Mouse (Mus musculus): Measurements from ENCODE around the gene Ccdc151. TPM values are rescaled to one million over a fixed set of nuclear protein-coding genes. Genes with fewer than 3 reads are reported as not detected.
A peak's percentile ranks its signal among the peaks of the same experiment; 100 is the strongest.

Gene Ccdc151
- polyA plus RNA-seq (2016; fragmentation: Nextera tagmentation; extraction: Ambion mirVana): 5.0 and 5.3 TPM in 2 replicates

GRCm38 (mm10) chr9:22002194-22003162 lies at the start of gene Ccdc151, which contains the start of gene Prkcsh:
TSS of gene Ccdc151 (minus strand) at chr9:22002634.
TSS of gene Prkcsh (plus strand) at chr9:22002806.
- peak within 1 kb of the TSS; percentile 78 for H3K27ac ChIP-seq
- H3K4me3 ChIP-seq (replicated peaks): peak within 1 kb of the TSS; percentile 66
- H3K4me2 ChIP-seq: peak within 1 kb of the TSS; percentile 85
- ATAC-seq (ENCODE audit: low FRiP score): peak; percentile 99
- WGBS: 5% methylated on average over 57 of the region's 57 CpGs
- peak within 1 kb of the TSS; percentile 80 for H3K9ac ChIP-seq
- H3K9me3 ChIP-seq: no peaks in the 10 kb centered on the region
- peaks cover 29% of the 10 kb centered on the region for H3K4me1 ChIP-seq
- H3K36me3 ChIP-seq (replicated peaks): peaks cover 38% of the 10 kb centered on the region
- H3K27me3 ChIP-seq: no peaks in the 10 kb centered on the region

GRCm38 (mm10) chr9:22051958-22052254 lies 49.5 kb upstream of the Ccdc151 start, which contains the start of gene Elavl3:
TSS of gene Elavl3 (minus strand) at chr9:22052023.
- Histone ChIP-seq H3K4me3 (replicated peaks) (peak within 1 kb of the TSS; percentile 88), H3K36me3 (replicated peaks) (peaks cover 10% of the 10 kb centered on the region), H3K27me3 (peaks cover 32% of the 10 kb centered on the region), H3K9me3 (no peaks in the 10 kb centered on the region), H3K27ac (peak within 1 kb of the TSS; percentile 92), H3K4me1 (peaks cover 51% of the 10 kb centered on the region), H3K4me2 (peak within 1 kb of the TSS; percentile 63), H3K9ac (peak within 1 kb of the TSS; percentile 94)
- peak; percentile 87 for ATAC-seq (ENCODE audit: low FRiP score)
- WGBS: 1% methylated on average over 27 of the region's 28 CpGs

DNA sequence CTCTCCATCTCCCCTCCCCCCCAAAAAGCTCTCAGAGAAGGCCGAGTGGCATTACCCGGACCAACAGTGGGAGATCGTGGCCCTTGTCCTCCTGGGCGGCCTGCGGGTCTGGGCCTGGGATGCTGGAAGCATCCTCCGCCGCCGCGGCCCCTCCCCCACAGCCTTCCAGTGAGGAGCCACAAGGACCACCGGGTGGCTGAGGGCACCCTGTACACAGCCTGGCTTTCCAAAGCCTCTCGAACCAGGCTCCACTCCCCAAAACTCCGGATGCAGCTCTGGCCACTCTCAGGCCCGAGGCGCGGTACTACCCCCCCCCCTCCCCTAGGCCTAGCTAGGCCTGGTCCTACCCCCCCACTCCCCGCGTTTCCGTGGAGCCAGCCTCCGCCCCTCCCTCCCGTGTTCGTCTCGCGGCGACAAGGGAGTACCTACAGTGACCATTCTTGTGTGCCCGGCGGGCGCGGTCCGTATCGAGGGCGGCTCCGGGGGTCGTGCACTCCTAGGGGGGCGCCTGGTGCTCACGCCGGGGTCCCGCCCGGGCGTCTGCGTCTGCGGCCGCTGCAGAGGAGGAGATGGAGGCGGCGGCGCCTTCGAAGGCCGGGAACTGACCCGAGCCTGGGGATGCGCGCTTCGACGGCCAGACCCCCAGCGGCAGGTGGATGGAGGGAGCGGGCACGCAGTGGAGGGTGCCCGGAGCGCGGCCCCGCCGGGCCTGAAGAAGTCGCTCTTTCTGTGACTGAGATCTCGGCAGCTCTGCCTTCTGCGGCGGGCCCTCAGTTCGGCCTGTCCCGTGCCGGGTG lies 48.9 kb upstream of the Ccdc151 start:
- Histone ChIP-seq H3K36me3 (replicated peaks) (0 out of 2 replicates have a peak, but pooled peaks cover 6% of the 10 kb centered on the region), H3K4me1 (peaks cover 51% of the 10 kb centered on the region), H3K27me3 (peaks cover 32% of the 10 kb centered on the region), H3K9me3 (no peaks in the 10 kb centered on the region), H3K27ac (peak overlapping the region; percentile 92), H3K9ac (peak overlapping the region; percentile 94), H3K4me2 (peak overlapping the region; percentile 63), H3K4me3 (replicated peaks) (peak overlapping the region; percentile 88)
- under 1% methylated on average over 42 of the region's 67 CpGs for WGBS
- ATAC-seq (ENCODE audit: low FRiP score): peak; percentile 34

DNA sequence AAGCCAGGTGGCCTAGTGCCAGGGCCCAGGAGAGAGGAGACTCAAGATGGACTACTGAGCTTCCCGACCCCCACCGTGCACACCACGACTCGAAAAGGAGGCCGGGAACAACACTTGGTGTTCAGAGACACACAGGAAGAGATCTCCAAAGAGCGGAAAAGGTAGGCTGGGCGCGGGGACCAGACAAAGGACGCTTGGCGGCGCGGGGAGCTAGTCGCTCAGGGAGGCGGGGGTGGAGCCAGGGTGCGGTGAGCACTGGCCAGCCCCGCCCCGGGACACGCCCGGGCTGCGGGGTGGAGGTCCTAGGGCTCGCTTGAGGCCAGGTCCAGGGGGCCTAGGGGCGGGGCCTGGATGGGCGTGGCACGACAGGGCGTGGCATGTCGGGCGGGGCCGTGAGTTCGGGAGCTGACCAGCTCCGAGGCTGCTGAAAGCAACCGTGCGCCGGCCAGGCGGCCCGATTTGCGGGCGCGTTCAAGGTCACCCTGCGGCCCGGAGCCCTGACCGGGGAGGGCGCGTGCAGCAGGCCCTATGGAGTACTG lies 48.0 kb upstream of the Ccdc151 start:
- H3K36me3 ChIP-seq (replicated peaks): 0 out of 2 replicates have a peak, but pooled peaks cover 5% of the 10 kb centered on the region
- peak; percentile 74 for ATAC-seq (ENCODE audit: low FRiP score)
- peak overlapping the region; percentile 92 for H3K27ac ChIP-seq
- H3K27me3 ChIP-seq: peaks cover 26% of the 10 kb centered on the region
- H3K9ac ChIP-seq: peak overlapping the region; percentile 94
- no peaks in the 10 kb centered on the region for H3K9me3 ChIP-seq
- H3K4me3 ChIP-seq (replicated peaks): peak overlapping the region; percentile 88
- under 1% methylated on average over 43 of the region's 43 CpGs for WGBS
- H3K4me1 ChIP-seq: peaks cover 51% of the 10 kb centered on the region
- peak overlapping the region; percentile 63 for H3K4me2 ChIP-seq

- WGBS: 31% methylated on average over 4 of the region's 4 CpGs
- H3K9ac ChIP-seq: peak overlapping the region; percentile 94
- peaks cover 54% of the 10 kb centered on the region for H3K4me1 ChIP-seq
- H3K4me2 ChIP-seq: peak overlapping the region; percentile 63
- H3K9me3 ChIP-seq: no peaks in the 10 kb centered on the region
- no peak for ATAC-seq (ENCODE audit: low FRiP score)
- peaks cover 22% of the 10 kb centered on the region for H3K27me3 ChIP-seq
- H3K4me3 ChIP-seq (replicated peaks): peak overlapping the region; percentile 88
- peak overlapping the region; percentile 92 for H3K27ac ChIP-seq
- H3K36me3 ChIP-seq (replicated peaks): 0 out of 2 replicates have a peak, but pooled peaks cover 5% of the 10 kb centered on the region
Measured at GRCm38 (mm10) chr9:22049721-22050270, 47.4 kb upstream of the Ccdc151 start.

- peak overlapping the region; percentile 63 for H3K4me2 ChIP-seq
- peak overlapping the region; percentile 92 for H3K27ac ChIP-seq
- H3K4me1 ChIP-seq: peaks cover 51% of the 10 kb centered on the region
- H3K9me3 ChIP-seq: no peaks in the 10 kb centered on the region
- H3K36me3 ChIP-seq (replicated peaks): 0 out of 2 replicates have a peak, but pooled peaks cover 5% of the 10 kb centered on the region
- WGBS: 50% methylated on average over 11 of the region's 11 CpGs
- H3K9ac ChIP-seq: peak overlapping the region; percentile 94
- peak overlapping the region; percentile 88 for H3K4me3 ChIP-seq (replicated peaks)
- ATAC-seq (ENCODE audit: low FRiP score): no peak
- peaks cover 17% of the 10 kb centered on the region for H3K27me3 ChIP-seq
Measured at GRCm38 (mm10) chr9:22049315-22049714, 46.9 kb upstream of the Ccdc151 start.

- Histone ChIP-seq H3K4me3 (replicated peaks) (no peak overlapping the region), H3K9me3 (no peaks in the 10 kb centered on the region), H3K4me1 (peaks cover 50% of the 10 kb centered on the region), H3K36me3 (replicated peaks) (0 out of 2 replicates have a peak, but pooled peaks cover 5% of the 10 kb centered on the region), H3K27ac (no peak overlapping the region), H3K9ac (no peak overlapping the region), H3K27me3 (peaks cover 6% of the 10 kb centered on the region), H3K4me2 (0 out of 2 replicates have a peak overlapping the region, but pooled peaks have one; percentile 1)
- WGBS: 63% methylated on average over 9 of the region's 9 CpGs
- no peak for ATAC-seq (ENCODE audit: low FRiP score)
Measured at GRCm38 (mm10) chr9:22047329-22047728, 44.9 kb upstream of the Ccdc151 start.

GRCm38 (mm10) chr9:22041832-22042231 lies 39.4 kb upstream of the Ccdc151 start:
- no peak overlapping the region for H3K9ac ChIP-seq
- H3K4me2 ChIP-seq: no peak overlapping the region
- H3K4me3 ChIP-seq (replicated peaks): no peak overlapping the region
- ATAC-seq (ENCODE audit: low FRiP score): no peak
- peaks cover 6% of the 10 kb centered on the region; the same call in 1 of the 2 replicates for H3K4me1 ChIP-seq
- peaks cover 6% of the 10 kb centered on the region; the same call in 1 of the 2 replicates for H3K36me3 ChIP-seq (replicated peaks)
- H3K27ac ChIP-seq: no peak overlapping the region
- H3K9me3 ChIP-seq: no peaks in the 10 kb centered on the region
- H3K27me3 ChIP-seq: no peaks in the 10 kb centered on the region
- WGBS: 80% methylated on average over 2 of the region's 2 CpGs

- no peaks in the 10 kb centered on the region for H3K27me3 ChIP-seq
- peaks cover 23% of the 10 kb centered on the region for H3K4me1 ChIP-seq
- WGBS: 89% methylated on average over 10 of the region's 10 CpGs
- H3K4me3 ChIP-seq (replicated peaks): no peak overlapping the region
- H3K9me3 ChIP-seq: no peaks in the 10 kb centered on the region
- H3K9ac ChIP-seq: no peak overlapping the region
- no peak for ATAC-seq (ENCODE audit: low FRiP score)
- peaks cover 42% of the 10 kb centered on the region for H3K36me3 ChIP-seq (replicated peaks)
- no peak overlapping the region for H3K27ac ChIP-seq
- H3K4me2 ChIP-seq: no peak overlapping the region
Measured at GRCm38 (mm10) chr9:22037826-22038225, 35.4 kb upstream of the Ccdc151 start.

DNA sequence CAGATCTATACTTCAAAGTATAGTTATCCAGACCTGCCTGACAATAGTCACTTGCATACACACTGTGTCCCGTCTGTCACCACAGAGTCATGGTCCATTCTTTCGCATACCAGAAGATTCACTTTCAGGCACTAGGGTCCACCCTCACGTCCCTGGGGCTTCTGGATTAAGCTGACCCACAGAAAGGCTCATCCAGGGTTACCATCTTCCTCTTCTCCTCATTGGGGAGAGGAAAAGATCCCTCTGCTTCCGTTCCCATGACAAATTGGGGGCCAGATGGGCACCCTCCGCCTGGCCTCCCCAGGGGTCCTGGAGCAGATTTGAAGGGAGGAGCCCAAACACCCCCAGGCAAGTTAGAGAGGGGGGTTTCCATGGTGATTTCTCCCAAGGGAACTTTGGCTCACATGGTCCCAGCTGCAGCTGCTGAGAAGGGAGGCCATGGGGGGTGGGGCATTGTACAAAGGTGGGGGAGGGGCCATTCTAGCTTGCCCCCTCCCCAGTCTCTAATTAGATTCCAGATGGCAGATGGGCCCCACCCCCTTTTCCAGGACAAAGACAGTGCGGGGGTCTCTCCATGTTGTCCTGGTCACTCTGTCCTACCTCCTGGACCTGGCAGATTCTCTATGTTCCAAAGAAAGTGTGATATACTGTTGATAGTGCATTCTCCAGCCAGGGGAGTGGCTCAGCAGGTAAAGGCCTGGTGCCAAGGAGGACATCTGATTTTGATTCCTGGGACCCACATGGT lies 33.0 kb upstream of the Ccdc151 start:
- no peaks in the 10 kb centered on the region for H3K9me3 ChIP-seq
- H3K4me2 ChIP-seq: no peak overlapping the region
- no peak overlapping the region for H3K9ac ChIP-seq
- peaks cover 55% of the 10 kb centered on the region for H3K36me3 ChIP-seq (replicated peaks)
- H3K4me1 ChIP-seq: peaks cover 23% of the 10 kb centered on the region
- peak overlapping the region; percentile 74 for H3K27ac ChIP-seq
- no peak overlapping the region for H3K4me3 ChIP-seq (replicated peaks)
- no peaks in the 10 kb centered on the region for H3K27me3 ChIP-seq
- peak; percentile 62 for ATAC-seq (ENCODE audit: low FRiP score)
- WGBS: 44% methylated on average over 6 of the region's 6 CpGs

GRCm38 (mm10) chr9:22030386-22030785 lies 28.0 kb upstream of the Ccdc151 start:
- no peaks in the 10 kb centered on the region for H3K9me3 ChIP-seq
- no peak for ATAC-seq (ENCODE audit: low FRiP score)
- H3K27me3 ChIP-seq: no peaks in the 10 kb centered on the region
- no peak overlapping the region for H3K4me2 ChIP-seq
- H3K4me1 ChIP-seq: peaks cover 36% of the 10 kb centered on the region
- H3K4me3 ChIP-seq (replicated peaks): no peak overlapping the region
- H3K9ac ChIP-seq: no peak overlapping the region
- no peak overlapping the region for H3K27ac ChIP-seq
- peaks cover 82% of the 10 kb centered on the region for H3K36me3 ChIP-seq (replicated peaks)
- 96% methylated on average over 9 of the region's 9 CpGs for WGBS
